Mouse (Mus musculus) cerebellum, adult 2 months (tissue): ENCODE data around the gene Ropn1l.

Experiments
- CTCF ChIP-seq: fragments of 200-500 bp; IDR thresholded peaks from 2 replicates; pipeline ENCODE4 v1.5.1; 2011; ENCODE audit warnings: low read depth, mild to moderate bottlenecking, control low read depth, low read length, moderate library complexity, borderline replicate concordance; ENCODE audit not compliant: insufficient read depth
- POLR2A ChIP-seq: fragments of 200-500 bp; IDR thresholded peaks from 2 replicates; pipeline ENCODE4 v1.6.1; 2011; ENCODE audit warnings: low read length, control low read depth, borderline replicate concordance; ENCODE audit not compliant: insufficient read depth

- TF ChIP-seq CTCF (no peak), POLR2A (no peak)
Observed at GRCm38 (mm10) chr15:31454096-31454860, 741 bp upstream of the Ropn1l start.
